Mouse (Mus musculus): ENCODE data around the gene Ap2a1.
"Not testable (repeated sequence)": the region's sequence is repeated elsewhere in the genome, so short reads cannot be mapped to it uniquely, and the experiment has no call there.

Ap2a1 gene

GRCm38 (mm10) chr7:44893197-44893596 lies 36.1 kb downstream of the Ap2a1 start:
- DNase-seq, result peak; percentile 19

- DNase-seq, result peak; percentile 88
These were observed 36.9 kb downstream of the Ap2a1 start, which contains the start of gene Med25 for GRCm38 (mm10) chr7:44892276-44892921. Gene Med25 (minus strand): TSS chr7:44892712.

- no peak for DNase-seq
These were observed 37.7 kb downstream of the Ap2a1 start for GRCm38 (mm10) chr7:44891611-44892010.

GRCm38 (mm10) chr7:44890737-44891136 lies 38.6 kb downstream of the Ap2a1 start:
- no peak for DNase-seq

GRCm38 (mm10) chr7:44890180-44890579 lies 39.1 kb downstream of the Ap2a1 start:
- no peak for DNase-seq

GRCm38 (mm10) chr7:44888256-44889105 lies 40.8 kb downstream of the Ap2a1 start:
- DNase-seq, result no peak

- DNase-seq, result no peak
These were observed 42.3 kb downstream of the Ap2a1 start for GRCm38 (mm10) chr7:44886964-44887363.

GRCm38 (mm10) chr7:44884637-44885036 lies 44.7 kb downstream of the Ap2a1 start:
- DNase-seq, result no peak

- DNase-seq, result no peak
These were observed 46.3 kb downstream of the Ap2a1 start for GRCm38 (mm10) chr7:44883036-44883435.

GRCm38 (mm10) chr7:44877833-44878232 lies 51.5 kb downstream of the Ap2a1 start:
- no peak for DNase-seq

- not testable (repeated sequence) for DNase-seq
These were observed 57.5 kb downstream of the Ap2a1 start for GRCm38 (mm10) chr7:44871774-44872173.

GRCm38 (mm10) chr7:44871181-44871580 lies 58.1 kb downstream of the Ap2a1 start:
- no peak for DNase-seq

- DNase-seq, result no peak
These were observed 58.7 kb downstream of the Ap2a1 start for GRCm38 (mm10) chr7:44870614-44871013.

GRCm38 (mm10) chr7:44869697-44870528 lies 59.4 kb downstream of the Ap2a1 start, which contains the start of gene Ptov1:
Gene Ptov1 (minus strand): TSS chr7:44869788.
- peak; percentile 93 for DNase-seq

- peak; percentile 62 for DNase-seq
These were observed 60.2 kb downstream of the Ap2a1 start for GRCm38 (mm10) chr7:44868919-44869696.

GRCm38 (mm10) chr7:44868465-44868864 lies 60.8 kb downstream of the Ap2a1 start:
- DNase-seq, result no peak

- DNase-seq, result no peak
These were observed 61.5 kb downstream of the Ap2a1 start for GRCm38 (mm10) chr7:44867802-44868201.

GRCm38 (mm10) chr7:44867010-44867702 lies 62.1 kb downstream of the Ap2a1 start:
- DNase-seq, result no peak

GRCm38 (mm10) chr7:44866276-44867009 lies 62.9 kb downstream of the Ap2a1 start:
- DNase-seq, result no peak

GRCm38 (mm10) chr7:44864595-44865542 lies 64.4 kb downstream of the Ap2a1 start:
- DNase-seq, result no peak
